Mouse (Mus musculus): ENCODE measurements around the gene Fis1.

- TF ChIP-seq CTCF (conservative IDR thresholded peaks at IDR 0.05; ENCODE audit: low read length) = no peak
- no peak for TF ChIP-seq POU5F1 (IDR thresholded peaks at IDR 0.05; ENCODE audit: borderline replicate concordance, low read length)
- no peak for TF ChIP-seq NANOG (IDR thresholded peaks at IDR 0.05; ENCODE audit: borderline replicate concordance, low read length)
Measured at GRCm38 (mm10) chr5:136958991-136959605, 6.0 kb downstream of the Fis1 start.
